Mouse (Mus musculus): ENCODE results near the gene Pisd.

Pisd gene

DNA sequence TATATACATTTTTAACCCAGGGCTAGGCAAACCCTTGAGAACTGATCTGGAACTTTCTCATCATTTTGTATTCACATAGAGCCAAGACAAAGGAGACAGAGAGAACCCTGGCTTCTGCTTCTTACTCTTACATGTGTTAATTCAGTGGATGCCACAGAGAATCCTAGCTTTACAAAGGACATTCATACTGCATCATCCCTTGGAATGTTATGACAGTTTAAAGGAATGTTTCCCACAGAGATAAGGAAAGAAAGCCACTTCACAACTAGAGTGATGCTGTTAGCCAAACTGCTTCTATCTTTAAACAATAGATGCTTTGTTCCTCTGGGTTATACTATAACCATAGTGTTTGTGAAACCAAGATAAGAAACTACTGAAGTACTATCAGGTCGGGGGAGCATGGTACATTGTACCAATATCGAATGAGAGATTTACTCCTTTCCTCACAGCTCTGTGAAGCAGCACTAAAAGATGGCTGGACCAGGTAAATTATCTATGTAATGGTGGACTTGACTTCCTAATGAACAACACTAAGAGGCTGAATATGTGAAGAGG is 79.1 kb downstream of the Pisd start:
- no peak for DNase-seq

DNA sequence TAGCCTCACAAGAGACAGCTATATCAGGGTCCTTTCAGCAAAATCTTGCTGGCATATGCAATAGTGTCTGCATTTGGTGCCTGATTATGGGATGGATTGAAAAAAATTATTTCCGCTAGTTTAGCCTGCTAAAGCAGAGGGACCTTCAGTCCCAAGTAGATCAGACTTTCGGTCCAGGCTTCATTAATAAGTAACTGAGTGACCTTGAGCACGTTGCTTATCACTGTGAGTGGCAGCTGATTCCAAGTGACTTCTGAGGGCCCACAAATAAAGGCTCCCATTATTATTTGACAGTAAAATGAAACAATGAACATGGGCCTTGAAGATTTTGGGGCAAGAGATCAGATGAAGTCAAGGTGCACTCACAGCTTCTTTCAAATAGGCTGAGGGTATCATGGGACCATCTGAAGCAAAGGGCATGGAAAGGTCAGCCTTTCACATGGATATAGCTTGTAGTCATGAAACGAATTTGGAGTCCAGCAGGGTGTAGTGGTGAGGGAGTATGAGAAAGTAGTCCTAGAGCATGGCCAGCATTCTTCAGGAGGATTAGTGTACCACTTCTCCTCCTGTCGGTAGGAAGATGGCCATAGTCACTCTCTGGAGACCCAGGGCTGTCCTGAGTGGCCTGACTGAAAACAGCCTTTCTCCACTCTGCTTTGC is 88.1 kb downstream of the Pisd start:
- DNase-seq = no peak

DNA sequence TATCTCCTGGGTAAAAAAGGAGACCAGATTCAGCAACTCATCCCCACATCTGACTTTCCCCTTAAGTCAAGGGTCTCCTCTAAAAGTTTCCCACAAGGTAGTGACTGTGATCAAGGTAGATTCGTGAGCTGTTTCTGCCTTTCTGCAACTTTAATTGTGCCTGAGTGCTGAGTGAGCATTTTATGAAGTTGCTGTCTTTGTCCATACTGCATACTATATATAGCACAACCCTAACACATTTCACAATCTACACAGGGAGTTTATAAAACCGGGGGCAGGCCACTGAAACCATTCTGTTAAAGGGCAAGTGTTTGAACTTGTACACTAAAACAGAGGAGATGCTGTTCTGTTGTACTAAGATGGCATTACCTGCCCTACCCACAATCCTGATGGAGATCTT is 92.0 kb downstream of the Pisd start:
- DNase-seq = no peak
